Mouse (Mus musculus): ENCODE data around the gene Rabgap1l. TPM values are rescaled to one million over a fixed set of nuclear protein-coding genes. Genes with fewer than 3 reads are reported as not detected.

Gene Rabgap1l
- polyA plus RNA-seq, 1 experiment: 25.6 TPM

DNA sequence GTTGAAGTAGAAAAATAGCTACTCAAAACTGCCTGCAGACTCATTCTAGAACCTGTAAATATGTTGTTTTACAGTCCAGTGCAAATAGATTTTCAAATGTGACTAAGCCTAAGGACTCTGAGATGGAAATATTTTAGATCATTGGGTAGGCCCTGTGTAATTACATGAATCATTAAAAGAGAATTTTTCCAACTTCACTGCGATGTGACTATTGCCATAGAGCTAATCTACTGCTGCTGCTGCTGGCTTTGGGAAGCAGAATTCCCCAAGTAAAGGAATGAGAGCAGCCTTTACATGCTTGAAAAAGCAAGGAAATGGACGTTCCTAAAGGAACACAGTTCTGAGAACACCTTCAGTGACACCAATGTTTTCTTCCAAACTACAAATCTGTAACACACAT lies 531.2 kb downstream of the Rabgap1l start:
- no peak for DNase-seq
- 49% methylated on average over 2 of the region's 2 CpGs for WGBS

DNA sequence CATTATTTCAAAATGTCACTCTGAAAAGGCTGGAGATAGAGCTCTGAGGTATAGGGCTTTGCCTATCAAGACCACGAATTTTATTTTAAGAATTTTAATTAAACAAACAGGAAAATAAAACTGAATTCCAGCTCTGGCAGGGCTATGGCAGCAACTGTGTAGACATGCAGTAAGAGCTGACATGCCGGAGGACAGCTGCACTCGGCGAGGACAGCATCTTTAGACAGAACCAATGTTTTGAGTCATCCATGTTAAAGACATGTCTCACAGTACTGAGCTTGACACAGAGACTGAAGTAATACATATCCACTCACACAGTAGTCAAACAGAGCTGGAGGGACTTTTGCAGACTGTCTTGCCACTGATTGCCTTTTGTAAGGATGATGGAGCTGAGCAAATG lies 532.4 kb downstream of the Rabgap1l start:
- Histone ChIP-seq H3K4me1 (ENCODE audit: control insufficient read depth, insufficient read depth, low read length) (0 out of 2 replicates have a peak, but pooled peaks cover 2% of the 10 kb centered on the region), H3K4me3 (replicated peaks; ENCODE audit: extremely low read depth, low read depth, low read length) (no peak overlapping the region)
- no peak for DNase-seq
- 63% methylated on average over 4 of the region's 4 CpGs for WGBS
- TF ChIP-seq CTCF (IDR thresholded peaks at IDR 0.05; ENCODE audit: insufficient read depth, low read length) (no peak), POLR2A (IDR thresholded peaks at IDR 0.05; ENCODE audit: borderline replicate concordance, extremely low read depth, low read depth, low read length) (no peak)

More for the DNA sequence above, 531.2 kb downstream of the Rabgap1l start:
- H3K4me1 ChIP-seq (ENCODE audit: control insufficient read depth, insufficient read depth, low read length): 0 out of 2 replicates have a peak, but pooled peaks cover 2% of the 10 kb centered on the region
- H3K4me3 ChIP-seq (replicated peaks; ENCODE audit: extremely low read depth, low read depth, low read length): no peak overlapping the region
- no peak for TF ChIP-seq POLR2A (IDR thresholded peaks at IDR 0.05; ENCODE audit: borderline replicate concordance, extremely low read depth, low read depth, low read length)
- no peak for TF ChIP-seq CTCF (IDR thresholded peaks at IDR 0.05; ENCODE audit: insufficient read depth, low read length)

DNA sequence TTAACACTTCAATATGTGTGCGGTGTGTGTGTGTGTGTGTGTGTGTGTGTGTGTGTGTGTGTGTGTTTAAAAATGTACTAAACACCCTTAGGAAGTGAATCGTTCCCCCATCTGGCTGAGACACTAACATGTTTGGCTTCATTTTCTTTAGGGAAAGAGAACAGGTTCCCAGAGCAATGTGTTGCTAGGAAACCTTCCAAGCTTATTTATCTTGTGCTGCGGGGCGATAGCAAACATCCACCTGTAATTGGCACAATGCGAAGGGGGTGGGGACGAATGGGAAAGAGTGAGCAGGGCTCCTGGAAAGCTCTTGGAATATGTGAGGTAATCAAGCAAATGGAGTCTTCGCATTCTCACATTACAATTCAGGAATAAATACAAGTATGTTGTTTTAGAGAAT lies 533.1 kb downstream of the Rabgap1l start:
- no peak for DNase-seq
- no peak for TF ChIP-seq POLR2A (IDR thresholded peaks at IDR 0.05; ENCODE audit: borderline replicate concordance, extremely low read depth, low read depth, low read length)
- no peak for TF ChIP-seq CTCF (IDR thresholded peaks at IDR 0.05; ENCODE audit: insufficient read depth, low read length)
- no peak overlapping the region for H3K4me3 ChIP-seq (replicated peaks; ENCODE audit: extremely low read depth, low read depth, low read length)
- H3K4me1 ChIP-seq (ENCODE audit: control insufficient read depth, insufficient read depth, low read length): 0 out of 2 replicates have a peak, but pooled peaks cover 2% of the 10 kb centered on the region
- 46% methylated on average over 7 of the region's 7 CpGs for WGBS

DNA sequence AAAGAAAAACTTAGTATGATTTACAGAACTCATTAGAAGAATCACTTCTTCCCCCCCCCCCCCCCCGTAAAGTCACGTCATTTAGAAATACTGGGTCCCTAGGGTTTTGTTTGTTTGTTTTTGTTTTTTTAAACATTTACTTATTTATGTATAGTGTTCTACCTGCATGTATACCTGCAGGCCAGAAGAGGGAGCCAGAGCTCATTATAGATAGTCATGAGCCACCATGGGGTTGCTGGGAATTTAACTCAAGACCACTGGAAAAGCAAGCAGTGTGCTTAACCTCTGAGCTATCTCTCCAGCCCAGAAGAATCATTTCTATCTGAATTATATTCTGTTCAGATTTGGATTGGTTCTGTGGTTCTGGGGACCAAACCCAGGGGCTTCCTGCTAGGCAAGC lies 539.9 kb downstream of the Rabgap1l start:
- Histone ChIP-seq H3K4me1 (ENCODE audit: control insufficient read depth, insufficient read depth, low read length) (no peaks in the 10 kb centered on the region), H3K4me3 (replicated peaks; ENCODE audit: extremely low read depth, low read depth, low read length) (no peak overlapping the region)
- 85% methylated on average over 2 of the region's 2 CpGs for WGBS
- no peak for DNase-seq
- TF ChIP-seq POLR2A (IDR thresholded peaks at IDR 0.05; ENCODE audit: borderline replicate concordance, extremely low read depth, low read depth, low read length) (no peak), CTCF (IDR thresholded peaks at IDR 0.05; ENCODE audit: insufficient read depth, low read length) (no peak)

DNA sequence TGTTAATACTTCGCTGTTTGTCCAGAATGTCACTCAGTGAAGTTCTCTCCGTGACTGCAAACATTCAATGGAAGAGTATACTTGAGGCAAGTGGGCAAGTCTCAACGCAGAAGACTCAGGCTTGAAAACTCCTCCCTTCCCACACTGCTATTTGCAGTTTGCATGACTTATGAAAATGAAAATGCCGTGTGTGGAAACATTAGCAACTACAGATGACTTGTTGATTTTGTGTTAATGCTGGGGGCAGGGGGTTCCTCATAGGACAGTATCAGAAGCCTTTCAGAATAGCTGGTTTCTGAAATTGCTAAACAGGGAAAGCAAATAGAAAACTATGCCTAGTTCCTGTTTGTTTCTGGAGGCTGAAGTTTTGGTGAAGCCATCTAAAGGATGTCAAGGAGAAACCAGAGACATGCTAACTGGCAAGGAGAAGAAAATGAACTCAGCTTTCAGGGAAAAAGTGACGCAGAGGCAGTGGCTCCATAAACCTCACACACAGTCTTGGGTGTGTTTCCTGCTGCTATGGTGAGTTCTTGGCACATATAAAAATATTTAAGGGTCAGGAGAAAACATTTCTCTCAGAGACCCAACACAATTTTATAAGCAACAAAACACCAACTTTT lies 541.5 kb downstream of the Rabgap1l start:
- H3K4me3 ChIP-seq (replicated peaks; ENCODE audit: extremely low read depth, low read depth, low read length): no peak overlapping the region
- no peak for DNase-seq
- TF ChIP-seq CTCF (IDR thresholded peaks at IDR 0.05; ENCODE audit: insufficient read depth, low read length) (no peak), POLR2A (IDR thresholded peaks at IDR 0.05; ENCODE audit: borderline replicate concordance, extremely low read depth, low read depth, low read length) (no peak)
- no peaks in the 10 kb centered on the region for H3K4me1 ChIP-seq (ENCODE audit: control insufficient read depth, insufficient read depth, low read length)
- 57% methylated on average over 5 of the region's 5 CpGs for WGBS

DNA sequence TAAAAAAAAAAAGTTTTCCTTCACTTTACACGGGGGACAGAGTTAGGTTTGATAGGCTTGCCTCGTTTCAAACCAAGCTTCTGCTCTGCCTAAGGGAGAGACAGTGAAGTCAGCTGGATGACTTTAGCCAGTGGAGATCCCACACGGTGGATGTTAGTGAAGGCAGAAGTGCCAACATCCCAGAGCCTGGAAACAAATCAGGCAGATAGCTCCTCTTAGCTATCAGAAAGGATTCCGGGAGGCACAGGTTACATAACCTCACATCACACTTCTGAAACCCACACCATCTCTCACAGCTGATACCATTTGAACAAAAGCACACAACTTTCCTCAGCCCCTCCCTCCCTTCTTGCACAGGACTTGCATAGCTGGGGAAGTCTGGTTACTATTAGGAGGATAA lies 542.2 kb downstream of the Rabgap1l start:
- TF ChIP-seq POLR2A (IDR thresholded peaks at IDR 0.05; ENCODE audit: borderline replicate concordance, extremely low read depth, low read depth, low read length) (no peak), CTCF (IDR thresholded peaks at IDR 0.05; ENCODE audit: insufficient read depth, low read length) (no peak)
- Histone ChIP-seq H3K4me3 (replicated peaks; ENCODE audit: extremely low read depth, low read depth, low read length) (peak overlapping the region; percentile 28), H3K4me1 (ENCODE audit: control insufficient read depth, insufficient read depth, low read length) (no peaks in the 10 kb centered on the region)
- no peak for DNase-seq
- WGBS: 36% methylated on average over 4 of the region's 4 CpGs

DNA sequence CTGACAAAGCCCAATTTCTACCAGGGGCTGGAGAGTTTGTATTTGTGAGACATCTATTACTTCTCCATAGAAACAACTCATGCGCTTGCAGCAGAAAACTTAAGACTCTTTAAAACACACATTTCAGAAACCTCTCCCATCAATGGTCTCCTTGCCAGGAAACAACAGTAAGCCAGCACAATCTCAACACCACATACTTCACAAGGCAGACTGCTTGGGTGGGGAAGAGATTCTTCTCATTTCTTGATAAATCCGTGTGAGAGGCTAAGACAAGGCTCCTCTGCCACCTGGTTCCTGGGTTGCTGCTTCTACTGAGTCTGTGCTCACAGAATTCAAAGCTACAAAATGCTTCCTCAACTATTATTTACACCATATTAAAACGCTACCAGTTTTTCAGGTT lies 543.2 kb downstream of the Rabgap1l start:
- H3K4me1 ChIP-seq (ENCODE audit: control insufficient read depth, insufficient read depth, low read length): no peaks in the 10 kb centered on the region
- H3K4me3 ChIP-seq (replicated peaks; ENCODE audit: extremely low read depth, low read depth, low read length): no peak overlapping the region
- no peak for DNase-seq
- TF ChIP-seq POLR2A (IDR thresholded peaks at IDR 0.05; ENCODE audit: borderline replicate concordance, extremely low read depth, low read depth, low read length) (no peak), CTCF (IDR thresholded peaks at IDR 0.05; ENCODE audit: insufficient read depth, low read length) (no peak)
- 57% methylated on average over 3 of the region's 3 CpGs for WGBS

DNA sequence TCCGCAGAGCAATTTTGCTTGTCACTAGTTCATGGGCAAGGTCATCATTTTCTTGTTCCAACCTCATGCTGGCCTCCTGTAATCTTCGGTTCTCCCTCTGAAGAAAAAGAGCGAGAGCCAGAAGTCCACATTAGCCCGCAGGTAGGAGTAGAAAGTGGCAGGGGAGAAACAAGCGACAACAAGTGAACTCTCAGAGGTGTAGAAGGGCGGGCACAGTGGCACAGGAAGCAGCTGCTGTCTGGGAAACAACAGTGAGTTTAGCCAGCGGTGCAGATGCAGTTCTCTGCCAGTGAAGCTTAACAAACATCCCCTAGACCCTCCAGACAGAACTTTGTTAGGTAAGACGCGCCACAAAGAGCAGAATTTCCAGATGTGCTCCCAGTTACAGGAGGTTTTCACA lies 545.5 kb downstream of the Rabgap1l start:
- H3K4me1 ChIP-seq (ENCODE audit: control insufficient read depth, insufficient read depth, low read length): no peaks in the 10 kb centered on the region
- TF ChIP-seq POLR2A (IDR thresholded peaks at IDR 0.05; ENCODE audit: borderline replicate concordance, extremely low read depth, low read depth, low read length) (no peak), CTCF (IDR thresholded peaks at IDR 0.05; ENCODE audit: insufficient read depth, low read length) (no peak)

DNA sequence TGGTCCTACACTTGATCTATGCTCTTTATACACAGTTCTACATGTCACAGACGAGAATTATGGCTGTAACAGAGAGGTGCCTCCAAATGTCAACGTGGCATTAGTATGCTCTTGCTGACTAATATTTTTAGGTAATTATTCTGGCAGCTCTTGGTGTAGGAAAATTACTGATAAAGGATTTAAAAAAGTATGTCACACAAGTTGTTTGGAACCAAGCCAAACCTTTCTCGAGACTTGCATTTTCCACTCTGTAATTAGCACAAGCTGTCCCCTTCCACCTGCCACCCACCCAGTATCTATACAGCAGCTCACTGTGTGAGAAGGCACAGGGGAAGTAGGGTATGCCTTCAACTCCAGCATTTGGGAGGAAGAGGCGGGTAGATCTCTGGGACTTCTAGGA lies 546.2 kb downstream of the Rabgap1l start:
- H3K4me3 ChIP-seq (replicated peaks; ENCODE audit: extremely low read depth, low read depth, low read length): no peak overlapping the region
- no peak for TF ChIP-seq CTCF (IDR thresholded peaks at IDR 0.05; ENCODE audit: insufficient read depth, low read length)
- no peak for TF ChIP-seq POLR2A (IDR thresholded peaks at IDR 0.05; ENCODE audit: borderline replicate concordance, extremely low read depth, low read depth, low read length)
- H3K4me1 ChIP-seq (ENCODE audit: control insufficient read depth, insufficient read depth, low read length): no peaks in the 10 kb centered on the region
- no peak for DNase-seq
- 58% methylated on average over 4 of the region's 4 CpGs for WGBS

More for the DNA sequence above, 545.5 kb downstream of the Rabgap1l start:
- peak overlapping the region; percentile 16 for H3K4me3 ChIP-seq (replicated peaks; ENCODE audit: extremely low read depth, low read depth, low read length)
- DNase-seq: no peak
- WGBS: 69% methylated on average over 9 of the region's 9 CpGs

DNA sequence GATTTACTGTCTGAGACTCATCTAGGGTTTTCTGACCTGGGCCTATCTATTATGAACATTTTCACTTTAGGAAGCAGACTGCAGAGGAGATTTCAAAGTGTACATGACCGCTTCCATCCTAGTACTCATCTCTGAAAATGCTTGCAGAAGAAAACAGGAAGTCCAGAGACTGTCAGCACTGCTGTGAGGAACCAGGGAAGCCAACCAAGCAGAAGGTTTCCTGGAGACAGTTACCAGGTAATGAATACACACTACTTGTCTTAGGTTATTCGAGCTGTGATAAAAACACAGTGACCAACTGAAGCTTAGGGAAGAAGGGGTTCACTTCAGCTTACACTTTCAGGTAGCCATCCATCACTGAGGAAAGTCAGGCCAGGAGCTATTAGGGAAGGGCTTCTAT lies 547.1 kb downstream of the Rabgap1l start:
- DNase-seq: no peak
- 46% methylated on average over 2 of the region's 2 CpGs for WGBS
- no peaks in the 10 kb centered on the region for H3K4me1 ChIP-seq (ENCODE audit: control insufficient read depth, insufficient read depth, low read length)
- TF ChIP-seq CTCF (IDR thresholded peaks at IDR 0.05; ENCODE audit: insufficient read depth, low read length) (no peak), POLR2A (IDR thresholded peaks at IDR 0.05; ENCODE audit: borderline replicate concordance, extremely low read depth, low read depth, low read length) (no peak)
- H3K4me3 ChIP-seq (replicated peaks; ENCODE audit: extremely low read depth, low read depth, low read length): no peak overlapping the region
